Mouse (Mus musculus): ENCODE data around the gene Tlx3.

Gene Tlx3

GRCm38 (mm10) chr11:33203383-33204328, at the start of gene Tlx3:
TSS of gene Tlx3 (minus strand) at chr11:33203589.
- DNase-seq (ENCODE audit: low spot score), result no peak

GRCm38 (mm10) chr11:33240295-33240694, 36.9 kb upstream of the Tlx3 start:
- DNase-seq (ENCODE audit: low spot score), result no peak

- DNase-seq (ENCODE audit: low spot score), result no peak
Measured at GRCm38 (mm10) chr11:33234134-33234533, 30.7 kb upstream of the Tlx3 start.

- no peak for DNase-seq (ENCODE audit: low spot score)
Measured at GRCm38 (mm10) chr11:33232056-33232455, 28.7 kb upstream of the Tlx3 start.

GRCm38 (mm10) chr11:33228186-33228585, 24.8 kb upstream of the Tlx3 start:
- DNase-seq (ENCODE audit: low spot score), result no peak

GRCm38 (mm10) chr11:33226516-33226915, 23.1 kb upstream of the Tlx3 start:
- no peak for DNase-seq (ENCODE audit: low spot score)

GRCm38 (mm10) chr11:33221566-33222365, 18.4 kb upstream of the Tlx3 start:
- no peak for DNase-seq (ENCODE audit: low spot score)

- DNase-seq (ENCODE audit: low spot score), result no peak
Measured at GRCm38 (mm10) chr11:33220763-33221162, 17.4 kb upstream of the Tlx3 start.

- no peak for DNase-seq (ENCODE audit: low spot score)
Measured at GRCm38 (mm10) chr11:33217384-33218079, 14.1 kb upstream of the Tlx3 start.

- DNase-seq (ENCODE audit: low spot score), result no peak
Measured at GRCm38 (mm10) chr11:33207411-33207810, 4.0 kb upstream of the Tlx3 start.

- DNase-seq (ENCODE audit: low spot score), result no peak
Measured at GRCm38 (mm10) chr11:33204966-33205365, 1.6 kb upstream of the Tlx3 start.

- no peak for DNase-seq (ENCODE audit: low spot score)
Measured at GRCm38 (mm10) chr11:33204329-33204705, 928 bp upstream of the Tlx3 start.

GRCm38 (mm10) chr11:33202972-33203371, 417 bp downstream of the Tlx3 start:
- DNase-seq (ENCODE audit: low spot score), result no peak

- DNase-seq (ENCODE audit: low spot score), result no peak
Measured at GRCm38 (mm10) chr11:33202296-33202695, 1.1 kb downstream of the Tlx3 start.

- no peak for DNase-seq (ENCODE audit: low spot score)
Measured at GRCm38 (mm10) chr11:33201626-33202010, 1.8 kb downstream of the Tlx3 start.

- DNase-seq (ENCODE audit: low spot score), result no peak
Measured at GRCm38 (mm10) chr11:33200764-33201625, 2.4 kb downstream of the Tlx3 start.

- DNase-seq (ENCODE audit: low spot score), result no peak
Measured at GRCm38 (mm10) chr11:33199906-33200763, 3.3 kb downstream of the Tlx3 start.

GRCm38 (mm10) chr11:33199117-33199514, 4.3 kb downstream of the Tlx3 start:
- no peak for DNase-seq (ENCODE audit: low spot score)

- DNase-seq (ENCODE audit: low spot score), result no peak
Measured at GRCm38 (mm10) chr11:33198351-33199116, 4.9 kb downstream of the Tlx3 start.

- no peak for DNase-seq (ENCODE audit: low spot score)
Measured at GRCm38 (mm10) chr11:33197673-33198072, 5.7 kb downstream of the Tlx3 start.
